Mouse (Mus musculus) forelimb bud, embryonic 11.5 days (tissue): Measurements from ENCODE around the gene Immp2l.
"Not testable (repeated sequence)": the region's sequence is repeated elsewhere in the genome, so short reads cannot be mapped to it uniquely, and the experiment has no call there.

ENCODE experiments used
- DNase-seq: peaks from one replicate; pipeline ENCODE4 v3.0.0-alpha.2; 2012; ENCODE audit warnings: low read depth, low spot score

Immp2l gene

DNA sequence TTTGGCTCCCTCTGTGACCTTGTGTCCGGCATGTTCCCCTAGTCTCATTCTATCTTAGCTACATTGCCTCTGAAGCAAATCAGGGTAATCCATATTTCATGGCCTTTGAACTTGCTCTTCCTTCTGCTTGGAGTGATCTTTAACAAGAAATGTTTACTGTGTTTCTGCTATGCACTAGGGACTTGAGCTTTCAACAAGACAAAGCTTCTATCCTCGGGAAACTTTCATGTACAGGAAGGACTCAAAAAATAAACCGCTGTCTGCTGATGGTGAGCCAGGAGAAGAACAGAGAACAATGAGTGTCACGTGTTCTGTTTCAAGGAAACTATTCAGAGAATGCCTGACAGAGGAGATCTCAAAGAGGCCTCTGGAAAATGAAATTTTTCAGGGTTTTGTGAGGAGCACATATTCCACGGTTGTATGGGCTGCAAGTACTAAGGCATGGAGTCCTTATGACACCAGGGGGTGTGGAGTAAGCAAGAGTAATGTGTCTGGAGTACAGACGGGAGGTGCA lies 814.5 kb downstream of the Immp2l start:
- no peak for DNase-seq

DNA sequence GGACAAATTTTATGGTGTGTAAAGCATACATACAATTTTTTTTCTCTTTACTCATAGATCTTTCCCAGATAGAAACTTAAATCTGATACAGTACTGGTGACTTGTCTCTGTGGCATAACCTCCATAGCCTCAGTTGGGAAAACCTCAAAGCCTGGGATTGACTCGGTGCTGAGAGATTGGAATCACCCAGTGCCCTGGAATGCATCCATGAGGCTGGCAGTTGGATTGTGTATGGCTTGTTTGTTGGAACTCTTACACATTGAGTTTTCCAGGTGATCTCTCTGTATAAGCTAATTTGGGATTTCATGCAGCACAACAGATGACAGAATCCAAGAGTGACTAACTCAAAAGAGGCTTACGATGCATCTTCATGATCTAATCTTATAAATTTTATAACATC lies 815.4 kb downstream of the Immp2l start:
- no peak for DNase-seq

DNA sequence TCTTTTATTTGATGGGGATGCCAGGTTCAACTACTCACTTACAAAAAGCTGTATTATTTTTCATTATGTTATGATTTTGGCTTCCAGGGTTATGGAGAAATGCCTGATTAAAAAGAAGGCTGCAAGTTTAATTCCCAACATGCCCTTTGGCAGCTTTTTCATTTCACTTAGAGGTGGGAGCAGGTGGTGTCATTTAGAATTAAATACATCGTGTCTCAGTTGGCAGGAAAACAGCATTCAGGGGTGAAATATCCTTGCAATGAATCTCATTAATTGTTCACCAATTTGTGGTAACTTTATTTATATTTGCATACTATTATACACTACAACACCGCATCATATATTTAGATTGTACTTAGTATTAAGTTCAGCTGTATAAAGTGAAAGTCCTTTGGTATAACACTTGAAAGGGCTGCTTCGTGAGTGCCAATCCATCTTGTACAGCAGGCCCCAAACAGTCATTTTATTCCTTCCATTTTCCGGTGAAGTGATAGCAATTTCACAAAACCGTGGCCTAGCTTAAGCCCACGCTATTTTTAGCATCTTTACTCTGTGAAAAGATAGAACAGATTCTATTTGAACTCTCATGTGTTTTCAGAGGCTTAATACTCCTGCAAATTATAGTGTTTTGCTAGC lies 818.9 kb downstream of the Immp2l start:
- no peak for DNase-seq

DNA sequence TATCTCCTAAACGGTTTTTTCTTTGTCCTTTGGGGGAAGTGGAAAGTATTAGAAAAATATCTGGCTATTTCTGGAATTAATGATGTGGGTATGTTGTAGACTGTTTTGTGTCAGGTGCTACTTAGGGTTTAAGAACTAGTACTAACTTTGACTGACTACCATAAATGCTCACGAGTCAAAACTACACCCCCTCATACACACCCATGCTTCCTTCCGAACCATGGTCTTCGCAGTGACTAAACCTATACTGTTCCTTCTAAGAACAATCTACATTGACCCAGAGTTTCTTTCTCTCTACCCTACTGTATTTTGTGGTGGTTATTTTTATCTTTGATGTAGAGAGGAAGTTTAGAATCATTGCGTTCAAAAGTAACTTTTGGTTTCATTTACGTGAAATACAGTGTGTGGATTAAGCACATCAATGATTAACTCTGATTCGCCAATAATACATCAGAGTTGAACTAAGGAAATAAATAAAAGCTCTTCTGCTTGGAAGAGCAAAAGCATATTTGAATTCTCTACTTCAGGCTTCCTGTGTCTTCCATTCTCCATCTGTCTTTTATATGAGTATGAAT lies 828.1 kb downstream of the Immp2l start:
- DNase-seq: no peak

DNA sequence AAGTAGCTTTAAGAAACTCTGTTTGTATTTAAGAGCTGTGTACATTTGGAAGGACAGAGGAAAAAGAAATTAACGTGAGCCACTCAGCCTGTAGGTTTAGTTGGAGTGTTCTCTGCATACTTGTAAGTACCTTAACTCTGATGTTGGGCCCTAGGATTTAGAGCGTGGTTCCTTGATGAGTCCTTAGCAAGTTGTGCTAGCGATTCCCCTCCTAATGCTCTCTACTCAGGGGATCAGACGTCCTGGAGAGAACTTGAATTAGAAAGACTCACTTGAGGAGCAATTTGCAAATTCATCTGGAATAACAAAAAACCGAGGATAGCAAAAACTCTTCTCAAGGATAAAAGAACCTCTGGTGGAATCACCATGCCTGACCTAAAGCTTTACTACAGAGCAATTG lies 835.8 kb downstream of the Immp2l start:
- DNase-seq: not testable (repeated sequence)

DNA sequence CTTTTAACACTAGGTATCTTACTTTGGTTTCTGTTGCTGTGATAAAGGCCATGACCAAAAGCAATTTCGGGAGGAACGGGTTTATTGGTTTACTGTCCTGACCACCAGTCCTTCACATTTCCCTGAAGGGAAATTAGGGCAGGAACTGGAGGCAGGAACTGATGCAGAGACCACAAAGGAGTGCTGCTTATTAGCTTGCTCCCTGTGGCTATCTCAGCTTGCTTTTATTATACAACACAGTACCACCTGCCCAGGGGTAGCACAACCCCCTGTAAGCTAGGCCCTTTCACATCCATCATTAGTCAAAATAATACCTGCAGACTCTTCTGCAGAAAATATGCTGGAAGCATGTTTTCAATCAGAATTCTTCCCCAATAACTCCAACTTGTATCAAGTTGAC lies 844.4 kb downstream of the Immp2l start:
- no peak for DNase-seq

DNA sequence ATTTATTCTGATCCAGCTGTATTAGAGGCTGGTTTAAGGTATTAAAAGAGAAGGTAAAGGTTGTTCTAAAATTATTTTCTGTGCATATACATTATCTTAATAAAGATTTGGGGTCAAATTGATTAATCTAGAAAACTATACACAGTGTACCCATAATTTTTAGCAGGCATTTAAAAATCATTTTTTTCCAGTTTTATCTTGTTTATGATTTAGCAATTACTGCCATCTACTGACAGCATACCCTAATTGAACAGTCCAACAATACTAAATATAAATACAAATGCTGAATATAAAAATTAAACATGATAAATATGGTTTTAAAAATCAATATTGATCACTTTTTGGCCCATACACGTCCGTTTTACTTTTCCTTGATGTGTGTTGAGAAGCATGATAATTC lies 850.1 kb downstream of the Immp2l start:
- DNase-seq: no peak

DNA sequence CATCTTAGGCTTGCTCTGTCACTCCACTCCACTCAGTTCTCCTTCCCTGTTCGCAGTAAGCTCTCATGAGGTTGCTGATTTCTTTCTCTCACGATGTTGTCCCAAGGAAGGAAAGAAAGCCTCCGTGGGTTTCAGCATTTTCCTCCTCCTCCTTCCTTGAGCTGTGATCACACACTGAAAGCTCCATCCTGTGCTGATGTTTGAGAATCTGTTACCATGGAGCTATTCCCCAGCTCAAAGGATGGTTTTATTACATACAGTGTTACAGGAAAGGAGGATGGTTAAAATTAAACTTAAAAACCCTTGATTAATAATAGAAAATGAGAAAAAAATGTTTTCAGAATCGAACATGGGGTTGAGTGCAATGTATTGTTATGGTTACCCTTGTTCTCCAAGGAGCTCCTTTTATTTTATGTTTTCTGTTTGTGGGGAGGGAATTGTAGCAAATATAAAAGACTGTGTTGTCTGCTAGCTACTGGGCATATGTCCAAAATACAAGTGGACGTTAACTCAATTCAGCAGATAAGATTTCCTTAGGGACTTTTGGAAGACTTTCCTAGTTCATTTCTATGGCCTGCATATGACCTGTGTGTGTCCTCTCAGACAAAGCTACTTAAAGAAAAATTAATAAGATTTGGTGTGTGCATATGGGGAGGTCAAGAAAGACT lies 853.5 kb downstream of the Immp2l start:
- no peak for DNase-seq

DNA sequence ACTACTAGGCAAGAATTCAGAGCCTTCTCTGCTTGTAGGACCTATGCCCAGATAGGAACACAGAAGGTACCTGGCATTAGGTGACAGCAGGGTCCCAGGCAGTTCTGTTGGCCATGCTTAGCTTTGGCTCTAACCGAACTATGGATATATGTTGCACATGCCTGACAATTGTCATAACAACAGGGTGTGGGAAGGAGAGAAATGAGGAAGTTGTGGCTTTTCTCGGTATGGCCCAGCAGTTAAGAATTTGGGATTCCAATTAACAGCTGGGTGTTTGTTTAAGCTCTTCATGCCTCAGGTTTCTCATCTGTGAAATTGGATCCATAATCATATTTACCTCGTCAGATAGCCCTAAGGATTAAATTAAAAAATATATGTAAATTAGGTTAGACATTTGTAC lies 854.6 kb downstream of the Immp2l start:
- DNase-seq: no peak

DNA sequence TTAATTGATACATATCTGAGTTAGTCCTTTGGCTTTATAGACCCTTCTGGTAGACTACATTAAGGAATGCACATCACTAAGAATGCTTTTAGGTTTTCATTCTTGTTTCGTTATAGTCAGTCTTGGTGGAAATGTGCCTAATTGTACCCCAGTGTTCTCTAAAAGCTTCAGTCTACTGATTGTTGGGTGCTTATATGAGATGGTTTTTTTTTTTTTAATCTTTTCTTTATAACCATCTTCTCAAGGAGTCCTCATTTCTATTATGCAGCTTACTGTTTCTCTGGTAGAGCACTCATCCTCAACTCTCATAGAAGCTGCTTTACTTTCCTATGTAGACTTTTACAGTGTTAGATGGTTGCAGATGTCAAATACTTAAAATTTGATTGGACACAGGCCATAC lies 855.1 kb downstream of the Immp2l start:
- DNase-seq: no peak

DNA sequence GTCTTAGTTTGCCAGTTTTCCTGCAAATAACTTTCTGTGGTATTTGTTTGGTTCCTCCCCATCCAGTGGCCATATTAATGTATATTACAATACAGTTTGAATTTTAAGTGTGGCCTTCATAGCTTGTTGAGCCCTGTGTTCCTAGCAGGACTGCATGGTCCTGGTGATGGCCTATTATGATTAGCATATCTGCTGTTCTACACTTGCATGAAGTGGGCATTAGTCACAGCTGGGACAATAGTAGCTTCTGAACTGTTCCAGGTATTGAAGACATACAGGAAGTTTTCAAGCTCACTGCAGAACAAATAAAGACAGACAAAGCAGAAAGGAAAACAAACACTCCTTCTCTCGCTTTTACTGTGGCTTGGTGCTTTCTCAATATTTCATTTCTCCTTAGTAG lies 855.5 kb downstream of the Immp2l start:
- no peak for DNase-seq

DNA sequence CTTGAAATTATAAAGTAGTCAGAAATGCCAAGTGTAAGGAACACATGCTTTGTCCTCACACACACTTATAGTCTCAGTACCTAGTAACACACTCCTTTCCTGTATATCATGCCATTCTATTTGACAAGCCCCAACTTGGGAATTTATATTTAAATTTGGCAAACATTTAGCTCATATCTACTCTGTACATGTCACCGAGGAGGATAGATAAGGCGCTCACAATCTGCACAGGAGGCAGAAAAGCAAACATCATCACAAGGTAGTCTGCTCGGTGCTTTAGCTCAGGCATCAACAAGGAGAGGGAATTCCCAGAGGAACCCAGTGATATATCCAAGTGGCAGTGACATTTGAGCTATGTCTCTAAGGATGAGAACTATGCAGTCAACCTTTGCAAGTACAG lies 856.9 kb downstream of the Immp2l start:
- no peak for DNase-seq

DNA sequence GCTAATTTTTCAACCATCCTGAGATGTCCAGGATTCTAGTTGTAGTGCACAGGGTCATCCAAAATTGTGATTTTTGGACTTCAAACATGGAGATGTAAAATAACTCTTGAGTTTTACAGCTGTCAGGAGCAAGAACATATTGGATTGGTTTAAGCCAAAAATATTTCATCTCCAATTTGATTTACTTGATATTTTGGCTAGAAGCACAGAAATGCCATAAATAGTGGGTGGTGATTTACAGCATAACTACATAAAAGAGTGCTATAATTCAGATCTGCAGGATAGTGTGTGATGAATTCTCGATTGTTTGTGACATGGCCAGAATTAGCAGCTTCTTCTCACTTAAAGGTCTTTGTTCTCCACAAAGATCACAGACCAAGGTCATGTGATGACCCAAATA lies 884.1 kb downstream of the Immp2l start:
- DNase-seq: no peak

DNA sequence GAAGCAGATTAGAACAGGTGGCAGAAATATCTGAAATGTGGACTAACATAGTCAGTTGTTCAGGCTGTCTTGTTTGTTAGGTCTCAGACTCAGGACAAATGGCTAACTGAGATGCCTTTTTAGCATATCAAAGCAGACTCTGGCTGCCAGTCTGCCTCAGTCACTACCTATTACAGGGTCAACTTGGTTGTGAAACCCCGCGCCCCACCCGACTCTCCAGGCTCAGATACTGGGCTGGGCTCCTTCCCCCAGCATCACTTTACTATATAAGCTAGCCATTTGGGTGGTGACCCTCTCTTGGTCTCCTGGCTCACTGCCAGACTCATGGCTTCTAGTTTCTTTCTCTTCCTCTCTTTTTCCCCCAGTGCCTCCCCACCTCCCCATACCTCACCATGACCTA lies 887.7 kb downstream of the Immp2l start:
- no peak for DNase-seq

DNA sequence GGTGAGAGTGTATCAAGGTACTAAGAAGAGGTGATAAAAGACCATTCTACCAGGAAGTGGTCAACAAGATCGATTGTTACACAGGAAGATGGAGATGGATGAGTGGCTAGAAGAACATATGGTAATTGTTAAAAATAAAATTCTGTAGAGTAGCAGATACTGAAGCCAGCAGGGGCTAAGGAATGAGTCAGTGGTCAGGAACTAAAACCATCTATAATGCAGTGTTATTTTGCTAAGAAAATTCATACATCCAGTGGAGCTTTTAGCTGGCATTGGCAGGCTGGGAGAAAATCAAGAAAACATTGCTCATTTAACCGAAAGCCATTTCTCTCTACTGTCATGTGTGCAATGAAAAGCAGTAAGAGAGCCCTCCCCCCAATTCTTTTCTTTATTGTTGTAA lies 913.9 kb downstream of the Immp2l start:
- DNase-seq: no peak

DNA sequence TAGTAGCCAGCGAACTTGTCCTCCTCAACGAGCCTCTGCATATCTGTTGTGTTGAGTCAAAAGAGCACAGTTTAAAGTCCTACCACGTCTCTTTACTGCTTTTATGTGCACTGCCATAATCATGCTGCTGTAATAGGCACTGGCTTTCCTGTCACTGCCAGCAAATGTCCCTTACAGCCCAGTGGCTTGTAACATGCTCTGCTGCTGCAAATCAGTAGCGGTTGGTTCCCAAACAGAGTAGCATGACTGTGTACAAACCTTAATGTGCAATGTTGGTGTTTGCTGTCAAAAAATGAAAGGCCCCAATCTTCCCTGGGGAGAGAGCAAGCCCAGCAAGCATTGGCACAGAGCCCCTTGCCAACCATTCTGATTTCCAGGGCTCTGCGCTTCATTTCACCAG lies 918.0 kb downstream of the Immp2l start:
- DNase-seq: no peak

DNA sequence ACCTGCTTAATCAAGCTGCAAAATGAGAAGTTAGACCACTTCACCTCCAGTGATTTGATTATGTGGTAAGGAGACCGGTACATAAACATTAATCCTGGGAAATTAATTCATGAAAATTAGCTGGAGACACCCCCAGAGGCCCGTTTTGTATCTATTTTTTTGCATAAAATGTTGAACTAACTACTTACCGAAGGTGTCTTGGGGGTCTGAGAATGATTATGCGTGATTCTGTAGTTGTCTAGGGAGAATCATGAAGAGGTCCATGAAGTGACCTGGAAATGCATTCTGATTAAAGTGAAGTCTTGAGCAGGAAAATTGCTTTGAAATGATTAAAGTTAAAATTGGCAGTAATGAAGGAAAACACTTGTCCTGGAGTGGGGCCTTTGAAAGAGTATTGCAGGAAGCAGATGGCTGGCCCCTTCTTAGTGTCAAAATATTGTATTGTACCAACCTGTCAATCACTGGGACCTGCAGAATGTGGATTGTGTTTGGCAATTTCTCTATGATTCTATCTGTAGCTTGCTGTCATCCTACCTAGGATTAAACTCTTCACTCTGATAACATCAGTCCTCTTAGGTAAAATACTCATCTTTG lies 920.3 kb downstream of the Immp2l start:
- no peak for DNase-seq

DNA sequence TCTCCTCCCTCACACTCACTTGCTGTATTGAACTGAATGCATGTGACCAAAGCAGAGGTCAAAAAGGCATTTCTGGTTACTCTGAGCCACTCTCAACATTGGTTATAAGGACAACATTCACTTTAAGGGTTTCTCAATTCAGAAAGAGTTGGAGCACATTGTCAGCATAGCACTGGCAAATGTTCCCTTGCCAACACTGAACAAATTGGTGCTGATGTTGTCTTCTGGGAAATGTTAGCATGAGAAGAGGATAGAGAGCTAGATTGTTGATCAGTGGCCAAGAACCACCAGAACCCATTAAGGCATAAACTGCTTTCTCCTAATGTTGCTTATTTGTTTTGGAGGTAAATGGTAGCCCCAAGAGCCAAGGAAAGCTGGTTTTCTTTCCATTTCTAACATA lies 922.6 kb downstream of the Immp2l start:
- no peak for DNase-seq

DNA sequence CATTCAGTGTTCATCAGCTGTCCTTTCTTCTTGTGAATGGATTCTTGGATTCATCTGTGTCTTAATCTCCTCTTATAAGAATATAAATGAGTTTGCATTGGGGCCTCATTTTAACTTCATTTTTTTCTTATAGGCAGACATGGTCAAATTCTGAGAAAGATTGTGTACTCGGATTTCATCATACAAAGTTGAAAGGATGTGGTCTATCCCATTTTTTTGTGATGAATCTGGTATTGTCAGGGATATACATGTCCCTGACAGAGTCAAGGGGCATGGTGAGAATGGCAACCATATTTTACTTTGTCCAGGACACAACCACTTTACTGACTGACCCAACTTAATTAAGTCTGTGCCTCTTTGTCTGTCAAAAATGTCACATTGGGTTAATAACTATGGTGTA lies 925.5 kb downstream of the Immp2l start:
- no peak for DNase-seq

DNA sequence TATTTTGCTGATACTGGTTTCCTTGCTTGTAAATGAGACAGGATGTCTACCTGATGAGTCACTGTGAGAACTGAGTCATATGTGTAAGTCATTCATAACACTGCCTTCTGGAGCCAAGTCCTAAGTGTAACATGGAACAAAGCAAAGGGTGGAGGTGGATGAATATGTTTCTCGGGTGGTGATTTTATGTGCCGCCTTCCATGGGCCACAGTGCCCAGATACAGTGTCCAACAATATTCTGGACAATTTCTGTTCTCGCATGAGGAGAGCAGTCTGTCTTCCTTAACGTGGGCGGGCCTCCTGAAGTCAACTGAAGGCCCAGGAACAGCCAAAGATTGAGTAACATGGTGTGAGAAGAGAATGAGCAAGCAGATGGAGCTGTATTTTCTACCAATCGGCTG lies 926.0 kb downstream of the Immp2l start:
- DNase-seq: no peak

DNA sequence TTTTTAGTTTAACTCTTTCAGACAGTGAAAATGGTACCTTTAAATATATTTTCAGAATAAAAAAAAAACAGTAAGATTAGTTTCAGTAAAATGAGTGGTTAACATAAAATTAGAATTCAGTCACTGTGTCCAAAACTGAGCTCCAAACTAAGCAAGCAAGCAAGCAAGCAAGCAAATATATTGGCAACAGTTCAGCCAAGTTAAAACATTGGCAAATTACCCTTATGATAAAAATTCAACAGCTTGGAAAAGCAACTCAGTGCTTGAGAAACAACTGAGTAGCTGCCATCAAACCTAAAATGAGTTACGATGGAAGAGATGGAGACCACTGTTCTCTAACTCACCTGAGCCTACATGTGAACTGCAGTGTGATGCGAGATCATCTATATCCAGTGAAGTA lies 926.8 kb downstream of the Immp2l start:
- DNase-seq: no peak

DNA sequence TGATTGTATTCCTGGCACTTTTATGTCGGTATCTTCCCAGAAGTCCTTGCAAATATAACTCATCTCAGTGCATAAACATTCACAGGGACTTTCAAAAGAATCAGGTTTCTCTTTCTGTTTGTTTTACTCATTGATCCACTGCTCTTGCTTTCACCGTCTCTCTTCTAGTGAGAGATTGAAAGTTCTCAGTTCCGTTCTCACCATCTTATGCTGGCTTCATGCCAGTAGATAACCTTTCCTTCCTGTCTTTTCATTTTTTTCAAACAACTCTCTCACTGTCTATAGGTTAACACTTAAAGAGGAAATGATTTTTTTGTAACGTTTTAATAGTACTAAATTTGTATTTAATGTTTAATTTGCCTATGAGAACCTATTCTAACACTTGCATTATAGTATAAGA lies 937.1 kb downstream of the Immp2l start:
- no peak for DNase-seq

DNA sequence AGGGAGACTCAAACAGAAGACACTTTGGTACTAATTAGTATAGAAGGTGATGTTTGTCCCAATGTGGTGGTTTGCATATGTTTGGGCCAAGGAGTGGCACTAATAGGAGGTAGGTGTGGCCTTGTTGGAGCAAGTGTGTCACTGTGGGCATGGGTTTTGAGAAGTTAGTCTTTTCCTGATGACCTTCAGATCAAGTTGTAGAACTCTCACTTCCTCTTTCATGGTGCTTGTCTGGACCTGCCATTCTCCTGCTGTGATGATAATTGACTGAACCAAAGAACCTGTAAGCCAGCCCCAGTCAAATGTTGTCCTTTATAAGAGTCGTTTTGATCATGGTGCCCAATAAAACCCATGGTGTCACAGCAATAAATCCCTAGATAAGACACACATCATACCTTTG lies 967.5 kb downstream of the Immp2l start:
- no peak for DNase-seq
